Mouse (Mus musculus) layer of hippocampus, adult 9-10 months (tissue): ENCODE measurements around the gene Mcur1.
A peak's percentile ranks its signal among the peaks of the same experiment; 100 is the strongest.

ENCODE experiments used
- DNase-seq: peaks from one replicate; pipeline ENCODE4 v3.0.0; 2022; ENCODE audit warnings: low spot score

Mcur1 gene

GRCm38 (mm10) chr13:43565346-43565745 is 5.4 kb upstream of the Mcur1 start:
- DNase-seq: peak; percentile 80

- no peak for DNase-seq
Observed at GRCm38 (mm10) chr13:43564733-43565132, 4.7 kb upstream of the Mcur1 start.

- no peak for DNase-seq
Observed at GRCm38 (mm10) chr13:43562726-43563125, 2.7 kb upstream of the Mcur1 start.

- no peak for DNase-seq
Observed at GRCm38 (mm10) chr13:43560458-43561411, 744 bp upstream of the Mcur1 start.

- no peak for DNase-seq
Observed at GRCm38 (mm10) chr13:43558959-43559358, 1.0 kb downstream of the Mcur1 start.

- no peak for DNase-seq
Observed at GRCm38 (mm10) chr13:43558357-43558756, 1.6 kb downstream of the Mcur1 start.

- no peak for DNase-seq
Observed at GRCm38 (mm10) chr13:43556913-43557542, 3.0 kb downstream of the Mcur1 start.

GRCm38 (mm10) chr13:43555321-43555720 is 4.7 kb downstream of the Mcur1 start:
- no peak for DNase-seq

GRCm38 (mm10) chr13:43554827-43555226 is 5.2 kb downstream of the Mcur1 start:
- no peak for DNase-seq

- no peak for DNase-seq
Observed at GRCm38 (mm10) chr13:43550676-43551075, 9.3 kb downstream of the Mcur1 start.

- DNase-seq: no peak
Observed at GRCm38 (mm10) chr13:43549870-43550269, 10.1 kb downstream of the Mcur1 start.

- no peak for DNase-seq
Observed at GRCm38 (mm10) chr13:43549078-43549698, 10.8 kb downstream of the Mcur1 start.

- no peak for DNase-seq
Observed at GRCm38 (mm10) chr13:43548617-43549016, 11.4 kb downstream of the Mcur1 start.

GRCm38 (mm10) chr13:43546861-43547260 is 13.1 kb downstream of the Mcur1 start:
- DNase-seq: peak; percentile 85

- no peak for DNase-seq
Observed at GRCm38 (mm10) chr13:43540205-43540815, 19.7 kb downstream of the Mcur1 start.

- DNase-seq: no peak
Observed at GRCm38 (mm10) chr13:43539409-43539808, 20.6 kb downstream of the Mcur1 start.

GRCm38 (mm10) chr13:43537854-43538253 is 22.1 kb downstream of the Mcur1 start:
- no peak for DNase-seq

GRCm38 (mm10) chr13:43534015-43534414 is 26.0 kb downstream of the Mcur1 start:
- DNase-seq: no peak

- no peak for DNase-seq
Observed at GRCm38 (mm10) chr13:43530832-43531693, 28.9 kb downstream of the Mcur1 start.

- DNase-seq: no peak
Observed at GRCm38 (mm10) chr13:43530129-43530831, 29.7 kb downstream of the Mcur1 start.

- DNase-seq: no peak
Observed at GRCm38 (mm10) chr13:43526289-43526688, 33.7 kb downstream of the Mcur1 start.
